Mouse (Mus musculus) myocyte (in vitro differentiated cells): ENCODE measurements around the gene Stk17b. TPM values are rescaled to one million over a fixed set of nuclear protein-coding genes. Genes with fewer than 3 reads are reported as not detected.

Experiments
- H3K27me3 ChIP-seq: one replicate; pipeline ENCODE4 v1.6.1; 2011; ENCODE audit not compliant: control insufficient read depth, insufficient read depth, insufficient read length
- H3K36me3 ChIP-seq: one replicate; pipeline ENCODE4 v1.6.1; 2011; ENCODE audit not compliant: control insufficient read depth, insufficient read depth
- H3K4me2 ChIP-seq: one replicate; pipeline ENCODE4 v1.6.1; 2011; ENCODE audit warnings: low read depth, control low read depth
- H3K4me3 ChIP-seq: one replicate; pipeline ENCODE4 v1.5.1; 2011; ENCODE audit warnings: mild to moderate bottlenecking, control low read depth, moderate library complexity
- H3K79me2 ChIP-seq: one replicate; pipeline ENCODE4 v1.6.1; 2011; ENCODE audit not compliant: control insufficient read depth, insufficient read depth
- H3ac ChIP-seq: one replicate; pipeline ENCODE4 v1.6.1; 2011; ENCODE audit not compliant: control insufficient read depth, insufficient read length
- CEBPB ChIP-seq: IDR thresholded peaks from 2 replicates; pipeline ENCODE4 v1.6.1; 2011; ENCODE audit warnings: mild to moderate bottlenecking, moderate library complexity; ENCODE audit not compliant: poor library complexity, insufficient read depth, severe bottlenecking
- E2F4 ChIP-seq: IDR thresholded peaks from one replicate; pipeline ENCODE4 v1.6.1; 2011; ENCODE audit warnings: mild to moderate bottlenecking, control low read depth, moderate library complexity; ENCODE audit not compliant: insufficient read depth
- MAX ChIP-seq: IDR thresholded peaks from one replicate; pipeline ENCODE4 v1.6.1; 2011; ENCODE audit warnings: low read depth, mild to moderate bottlenecking, control low read depth
- MYOD1 ChIP-seq, 3 experiments: IDR thresholded peaks; one replicate each; pipeline ENCODE4 v1.6.1; 2011; ENCODE audit warnings: control low read depth in 2 of 3, low read depth in 2 of 3, mild to moderate bottlenecking in 2 of 3, moderate library complexity in 1 of 3; ENCODE audit not compliant: insufficient read length in 2 of 3, control insufficient read depth in 1 of 3
- MYOG ChIP-seq, 3 experiments: IDR thresholded peaks; one replicate each; pipeline ENCODE4 v1.6.1; 2011; ENCODE audit warnings: control low read depth in 2 of 3, low read depth in 2 of 3, mild to moderate bottlenecking in 2 of 3; ENCODE audit not compliant: insufficient read length in 2 of 3, control insufficient read depth in 1 of 3, insufficient read depth in 1 of 3
- POLR2A ChIP-seq: IDR thresholded peaks from one replicate; pipeline ENCODE4 v1.6.1; 2011; ENCODE audit warnings: low read depth, mild to moderate bottlenecking, control low read depth, moderate library complexity; ENCODE audit not compliant: insufficient read length
- POLR2AphosphoS2 ChIP-seq: IDR thresholded peaks from one replicate; pipeline ENCODE4 v1.6.1; 2011; ENCODE audit warnings: low read depth, control low read depth; ENCODE audit not compliant: insufficient read length
- REST ChIP-seq: IDR thresholded peaks from one replicate; pipeline ENCODE4 v1.6.1; 2011; ENCODE audit warnings: mild to moderate bottlenecking, control low read depth, moderate library complexity; ENCODE audit not compliant: insufficient read depth, insufficient read length
- SRF ChIP-seq: IDR thresholded peaks from one replicate; pipeline ENCODE4 v1.6.1; 2011; ENCODE audit warnings: low read depth; ENCODE audit not compliant: control insufficient read depth, insufficient read length
- TCF12 ChIP-seq: IDR thresholded peaks from one replicate; pipeline ENCODE4 v1.6.1; 2011; ENCODE audit warnings: mild to moderate bottlenecking, control low read depth; ENCODE audit not compliant: poor library complexity, insufficient read depth, severe bottlenecking
- TCF3 ChIP-seq: IDR thresholded peaks from one replicate; pipeline ENCODE4 v1.6.1; 2011; ENCODE audit warnings: low read depth, control low read depth; ENCODE audit not compliant: insufficient read length
- USF1 ChIP-seq: IDR thresholded peaks from one replicate; pipeline ENCODE4 v1.6.1; 2011; ENCODE audit warnings: low read depth, mild to moderate bottlenecking, control low read depth, moderate library complexity
- polyA plus RNA-seq: library from polyadenylated mRNA; unstranded; fragments of >200 nt; fragmentation: generic; extraction: Trizol; gene quantifications from one replicate; pipeline ENCODE4 v1.2.1, GENCODE M21; 2012; ENCODE audit warnings: missing spikeins

The Stk17b gene
- polyA plus RNA-seq, 1 experiment = 28.4 TPM

- no peak overlapping the region for H3ac ChIP-seq
- H3K4me3 ChIP-seq = no peak overlapping the region
- no peaks in the 10 kb centered on the region for H3K36me3 ChIP-seq
- no peaks in the 10 kb centered on the region for H3K27me3 ChIP-seq
- no peak overlapping the region for H3K4me2 ChIP-seq
- TF ChIP-seq MAX (no peak), TCF12 (no peak), TCF3 (no peak), POLR2A (no peak), USF1 (no peak), CEBPB (no peak), REST (no peak), E2F4 (no peak), MYOG (IDR thresholded peaks at IDR 0.05; ENCODE audit: control insufficient read depth in 1 of 3, insufficient read depth in 1 of 3, insufficient read length in 2 of 3, low read depth in 2 of 3) (no peak), MYOD1 (IDR thresholded peaks at IDR 0.05; ENCODE audit: control insufficient read depth in 1 of 3, insufficient read length in 2 of 3, low read depth in 2 of 3) (no peak), SRF (no peak), POLR2AphosphoS2 (no peak)
- H3K79me2 ChIP-seq = no peaks in the 10 kb centered on the region
These were observed 12.1 kb upstream of the Stk17b start for GRCm38 (mm10) chr1:53797074-53797473.

- H3K4me3 ChIP-seq = no peak overlapping the region
- no peaks in the 10 kb centered on the region for H3K27me3 ChIP-seq
- no peak overlapping the region for H3ac ChIP-seq
- no peak for TF ChIP-seq POLR2AphosphoS2
- no peak for TF ChIP-seq E2F4
- no peak for TF ChIP-seq MYOG (IDR thresholded peaks at IDR 0.05; ENCODE audit: control insufficient read depth in 1 of 3, insufficient read depth in 1 of 3, insufficient read length in 2 of 3, low read depth in 2 of 3)
- TF ChIP-seq MAX = no peak
- TF ChIP-seq USF1 = no peak
- H3K79me2 ChIP-seq = no peaks in the 10 kb centered on the region
- H3K4me2 ChIP-seq = no peak overlapping the region
- H3K36me3 ChIP-seq = no peaks in the 10 kb centered on the region
These were observed 11.2 kb upstream of the Stk17b start for GRCm38 (mm10) chr1:53796271-53796670.

- no peak overlapping the region for H3K4me2 ChIP-seq
- no peak overlapping the region for H3K4me3 ChIP-seq
- TF ChIP-seq MYOG (IDR thresholded peaks at IDR 0.05; ENCODE audit: control insufficient read depth in 1 of 3, insufficient read depth in 1 of 3, insufficient read length in 2 of 3, low read depth in 2 of 3) = no peak
- TF ChIP-seq CEBPB = no peak
- no peak for TF ChIP-seq POLR2AphosphoS2
- TF ChIP-seq SRF = no peak
- TF ChIP-seq TCF3 = no peak
- no peaks in the 10 kb centered on the region for H3K79me2 ChIP-seq
- no peak overlapping the region for H3ac ChIP-seq
- H3K36me3 ChIP-seq = no peaks in the 10 kb centered on the region
- H3K27me3 ChIP-seq = no peaks in the 10 kb centered on the region
These were observed 10.6 kb upstream of the Stk17b start for GRCm38 (mm10) chr1:53795591-53795990.

- no peak for TF ChIP-seq E2F4
- no peak for TF ChIP-seq TCF3
- TF ChIP-seq MYOG (IDR thresholded peaks at IDR 0.05; ENCODE audit: control insufficient read depth in 1 of 3, insufficient read depth in 1 of 3, insufficient read length in 2 of 3, low read depth in 2 of 3) = no peak
- no peak for TF ChIP-seq MYOD1 (IDR thresholded peaks at IDR 0.05; ENCODE audit: control insufficient read depth in 1 of 3, insufficient read length in 2 of 3, low read depth in 2 of 3)
- TF ChIP-seq POLR2AphosphoS2 = no peak
- no peak for TF ChIP-seq SRF
- TF ChIP-seq MAX = no peak
- no peak for TF ChIP-seq POLR2A
- no peak for TF ChIP-seq CEBPB
- TF ChIP-seq REST = no peak
- TF ChIP-seq USF1 = no peak
- no peak for TF ChIP-seq TCF12
- no peak overlapping the region for H3ac ChIP-seq
- H3K36me3 ChIP-seq = no peaks in the 10 kb centered on the region
- H3K79me2 ChIP-seq = no peaks in the 10 kb centered on the region
- no peaks in the 10 kb centered on the region for H3K27me3 ChIP-seq
- H3K4me2 ChIP-seq = no peak overlapping the region
- H3K4me3 ChIP-seq = no peak overlapping the region
These were observed 10.1 kb upstream of the Stk17b start for GRCm38 (mm10) chr1:53795081-53795480.

GRCm38 (mm10) chr1:53794279-53794678 is 9.3 kb upstream of the Stk17b start:
- H3K36me3 ChIP-seq = no peaks in the 10 kb centered on the region
- H3K79me2 ChIP-seq = no peaks in the 10 kb centered on the region
- H3K27me3 ChIP-seq = no peaks in the 10 kb centered on the region
- H3K4me2 ChIP-seq = no peak overlapping the region
- no peak for TF ChIP-seq POLR2A
- no peak for TF ChIP-seq TCF3
- TF ChIP-seq POLR2AphosphoS2 = no peak
- no peak for TF ChIP-seq MYOD1 (IDR thresholded peaks at IDR 0.05; ENCODE audit: control insufficient read depth in 1 of 3, insufficient read length in 2 of 3, low read depth in 2 of 3)
- TF ChIP-seq MAX = no peak
- no peak for TF ChIP-seq E2F4
- no peak overlapping the region for H3ac ChIP-seq
- no peak overlapping the region for H3K4me3 ChIP-seq
